Mouse (Mus musculus) liver, embryonic 14.5 days (tissue): ENCODE measurements at regions not wholly inside any gene's neighbourhood (a gene's known extent, or its start where the extent isn't known, plus 50 kb on each side); places are given as distances from the start of the nearest gene placed in this dataset.

Experiments
- CTCF ChIP-seq: IDR thresholded peaks from 2 replicates; pipeline ENCODE4 v1.5.1; 2016; ENCODE audit warnings: antibody characterized with exemption, low read depth, control low read depth
- EP300 ChIP-seq: IDR thresholded peaks from 2 replicates; pipeline ENCODE4 v1.6.1; 2016; ENCODE audit warnings: antibody characterized with exemption, low read depth

- no peak for TF ChIP-seq CTCF
- TF ChIP-seq EP300: no peak
Observed at GRCm38 (mm10) chr13:117413616-117414015, 188.5 kb upstream of the Hcn1 start.
